Mouse (Mus musculus) B cell, adult 62 days (primary cell): ENCODE data around the gene Gm4779. TPM values are rescaled to one million over a fixed set of nuclear protein-coding genes. Genes with fewer than 3 reads are reported as not detected.

Source experiments
- total RNA-seq: library from RNA; stranded (reverse); gene quantifications from 4 replicates; pipeline ENCODE4 v1.2.4, GENCODE M21; 2023

The Gm4779 gene
- 0.58 TPM in 1 of 4 replicates, not detected in the others for total RNA-seq

DNA sequence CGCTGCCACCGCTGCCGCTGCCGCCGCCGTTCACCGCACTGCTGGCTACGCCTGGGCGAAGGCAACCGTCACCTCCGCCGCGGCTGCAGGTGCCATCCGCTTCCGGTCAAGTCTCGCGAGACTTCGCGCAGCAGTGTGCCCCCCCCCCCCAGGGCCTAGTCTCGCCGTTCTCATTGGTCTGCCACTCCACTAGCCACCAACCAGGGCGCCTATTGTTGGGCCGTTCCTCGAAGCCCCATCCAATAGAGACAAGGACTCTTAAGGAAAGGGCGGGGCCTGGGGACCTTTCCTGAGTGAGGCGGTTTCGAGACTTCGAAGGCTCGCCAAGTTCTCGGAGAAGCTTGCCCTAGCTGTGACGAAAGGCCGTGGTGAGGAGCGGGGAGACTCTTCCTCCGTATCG is at the start of gene Gm4779, which contains the start of gene 8030474K03Rik:
Gm4779 (minus strand) TSS at position 82 of the 400 bp plus-strand sequence.
8030474K03Rik (plus strand) TSS at position 315 of the 400 bp plus-strand sequence.

Other genes starting within 250 kb of the Gm4779 start
- gene Ogt, start 154.4 kb downstream of the Gm4779 start, total RNA-seq: 192 to 212 TPM (median 201 TPM) in 4 replicates
- gene Cxcr3, start 60.2 kb downstream of the Gm4779 start, total RNA-seq: 0.54 to 0.94 TPM (median 0.61 TPM) in 4 replicates
- 0.61 TPM in 1 of 4 replicates, not detected in the others for gene 8030474K03Rik, start 233 bp upstream of the Gm4779 start, total RNA-seq
- gene Nhsl2, start 55.0 kb upstream of the Gm4779 start, total RNA-seq: 0.15 to 0.25 TPM (median 0.21 TPM) in 4 replicates